Mouse (Mus musculus) cerebellum, postnatal 10 days (tissue): ENCODE results near the gene Cyp2s1.
A peak's percentile ranks its signal among the peaks of the same experiment; 100 is the strongest.
"Not testable (repeated sequence)": the region's sequence is repeated elsewhere in the genome, so short reads cannot be mapped to it uniquely, and the experiment has no call there.

Experiments used
- DNase-seq, 2 experiments: peaks; one replicate each; pipeline ENCODE4 v3.0.0; 2021; ENCODE audit warnings: mixed read lengths in 2 of 2

The Cyp2s1 gene

GRCm38 (mm10) chr7:25805631-25806343 lies 10.9 kb downstream of the Cyp2s1 start:
- peak; percentile 88 to 93 for DNase-seq

- DNase-seq = no peak
Measured at GRCm38 (mm10) chr7:25804792-25805191, 11.9 kb downstream of the Cyp2s1 start.

GRCm38 (mm10) chr7:25803460-25803859 lies 13.3 kb downstream of the Cyp2s1 start:
- DNase-seq = no peak

GRCm38 (mm10) chr7:25802241-25803125 lies 14.2 kb downstream of the Cyp2s1 start:
- peak in 1 of 2 experiments; percentile 31 for DNase-seq

- DNase-seq = no peak
Measured at GRCm38 (mm10) chr7:25801031-25801430, 15.7 kb downstream of the Cyp2s1 start.

- no peak for DNase-seq
Measured at GRCm38 (mm10) chr7:25799369-25799768, 17.3 kb downstream of the Cyp2s1 start.

GRCm38 (mm10) chr7:25798540-25798939 lies 18.2 kb downstream of the Cyp2s1 start:
- no peak for DNase-seq

GRCm38 (mm10) chr7:25794775-25795174 lies 21.9 kb downstream of the Cyp2s1 start:
- no peak for DNase-seq

- DNase-seq = peak; percentile 61 to 68
Measured at GRCm38 (mm10) chr7:25793679-25794078, 23.0 kb downstream of the Cyp2s1 start.

GRCm38 (mm10) chr7:25792966-25793365 lies 23.7 kb downstream of the Cyp2s1 start:
- DNase-seq = not testable (repeated sequence)

- DNase-seq = no peak
Measured at GRCm38 (mm10) chr7:25790615-25791014, 26.1 kb downstream of the Cyp2s1 start.

GRCm38 (mm10) chr7:25789129-25789440 lies 27.6 kb downstream of the Cyp2s1 start:
- DNase-seq = no peak

GRCm38 (mm10) chr7:25788220-25789128 lies 28.2 kb downstream of the Cyp2s1 start, which contains the start of gene Axl:
Axl (minus strand) TSS chr7:25788705.
- peak; percentile 60 to 67 for DNase-seq

GRCm38 (mm10) chr7:25787456-25788219 lies 29.1 kb downstream of the Cyp2s1 start:
- peak; percentile 34 to 42 for DNase-seq

- DNase-seq = no peak
Measured at GRCm38 (mm10) chr7:25786974-25787373, 29.7 kb downstream of the Cyp2s1 start.

GRCm38 (mm10) chr7:25785752-25786151 lies 31.0 kb downstream of the Cyp2s1 start:
- DNase-seq = no peak

GRCm38 (mm10) chr7:25784808-25785207 lies 31.9 kb downstream of the Cyp2s1 start:
- DNase-seq = no peak

GRCm38 (mm10) chr7:25783746-25784145 lies 33.0 kb downstream of the Cyp2s1 start:
- DNase-seq = no peak

GRCm38 (mm10) chr7:25782744-25783143 lies 34.0 kb downstream of the Cyp2s1 start:
- no peak for DNase-seq

GRCm38 (mm10) chr7:25781937-25782610 lies 34.6 kb downstream of the Cyp2s1 start:
- DNase-seq = no peak

GRCm38 (mm10) chr7:25781321-25781936 lies 35.3 kb downstream of the Cyp2s1 start:
- DNase-seq = peak; percentile 34 to 36
